Mouse (Mus musculus) ES-CJ7 (cell line): ENCODE data around the gene Glt8d1.
A peak's percentile ranks its signal among the peaks of the same experiment; 100 is the strongest.

Experiments used
- DNase-seq: peaks from one replicate; pipeline ENCODE4 v3.0.0; 2011; ENCODE audit warnings: low read depth, low spot score

Glt8d1 gene

GRCm38 (mm10) chr14:31001307-31002205, at the start of gene Glt8d1, which contains the start of gene Spcs1:
Gene Glt8d1, plus strand, starts transcription at chr14:31001400.
Gene Spcs1, minus strand, starts transcription at chr14:31001672.
- peak; percentile 58 for DNase-seq

DNA sequence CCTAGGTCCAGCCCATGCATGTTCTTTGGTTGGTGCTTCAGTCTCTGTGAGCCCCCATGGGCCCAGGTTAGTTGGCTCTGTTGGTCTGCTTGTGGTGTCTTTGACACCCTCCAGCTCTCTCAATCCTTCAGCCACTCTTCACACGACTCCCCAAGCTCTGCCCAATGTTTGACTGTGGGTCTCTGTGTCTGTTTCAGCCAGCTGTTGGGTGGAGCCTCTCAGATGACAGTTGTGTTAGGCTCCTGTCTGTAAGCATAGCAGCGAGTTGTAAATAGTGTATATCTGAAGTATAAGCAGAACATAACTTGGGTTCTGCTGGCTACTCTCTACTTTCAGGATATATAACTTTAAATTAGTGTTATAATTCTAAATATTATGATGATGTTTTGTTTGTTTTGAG, 42.7 kb upstream of the Glt8d1 start:
- no peak for DNase-seq

DNA sequence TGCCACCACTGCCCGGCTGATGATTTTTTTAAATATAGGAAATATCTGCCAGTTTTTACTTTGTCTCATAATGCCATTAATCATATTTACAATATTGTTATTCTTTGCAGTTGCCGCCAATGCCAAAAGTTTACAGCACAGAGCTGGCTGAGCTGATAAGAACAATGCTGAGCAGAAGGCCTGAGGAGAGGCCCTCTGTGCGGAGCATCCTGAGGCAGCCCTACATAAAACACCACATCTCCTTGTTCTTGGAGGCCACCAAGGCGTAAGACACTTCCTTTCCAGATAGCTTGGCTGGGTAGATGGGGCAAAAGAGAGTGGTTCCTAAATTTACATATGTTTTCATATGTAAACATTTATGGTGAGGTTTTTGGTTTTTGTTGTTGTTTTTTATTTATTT, 42.2 kb upstream of the Glt8d1 start:
- DNase-seq, result no peak

DNA sequence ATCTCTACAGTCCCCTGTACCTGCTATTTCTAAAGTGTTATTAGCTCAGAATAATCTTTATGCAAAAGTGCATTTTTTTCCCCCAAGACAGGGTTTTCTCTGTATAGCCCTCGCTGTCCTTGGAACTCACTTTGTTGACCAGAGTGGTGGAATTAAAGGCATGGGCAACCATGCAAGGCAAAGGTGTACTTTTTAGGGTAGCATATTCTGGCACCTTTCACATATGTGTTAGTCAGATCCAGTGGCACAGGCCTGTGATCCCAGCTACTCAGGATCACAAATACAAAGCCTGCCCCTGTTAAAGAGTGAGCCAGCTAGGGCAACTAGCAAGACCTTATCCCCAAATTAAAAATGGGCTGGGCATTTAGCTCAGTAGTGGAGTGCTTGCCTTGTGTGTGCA, 40.8 kb upstream of the Glt8d1 start:
- no peak for DNase-seq

- no peak for DNase-seq
Measured at GRCm38 (mm10) chr14:30974204-30974603, 27.0 kb upstream of the Glt8d1 start.

GRCm38 (mm10) chr14:30976222-30976621, 25.0 kb upstream of the Glt8d1 start:
- no peak for DNase-seq

- no peak for DNase-seq
Measured at GRCm38 (mm10) chr14:30996417-30996816, 4.8 kb upstream of the Glt8d1 start.

- no peak for DNase-seq
Measured at GRCm38 (mm10) chr14:31000356-31000755, 844 bp upstream of the Glt8d1 start.

GRCm38 (mm10) chr14:31000816-31001306, 339 bp upstream of the Glt8d1 start:
- DNase-seq, result no peak

DNA sequence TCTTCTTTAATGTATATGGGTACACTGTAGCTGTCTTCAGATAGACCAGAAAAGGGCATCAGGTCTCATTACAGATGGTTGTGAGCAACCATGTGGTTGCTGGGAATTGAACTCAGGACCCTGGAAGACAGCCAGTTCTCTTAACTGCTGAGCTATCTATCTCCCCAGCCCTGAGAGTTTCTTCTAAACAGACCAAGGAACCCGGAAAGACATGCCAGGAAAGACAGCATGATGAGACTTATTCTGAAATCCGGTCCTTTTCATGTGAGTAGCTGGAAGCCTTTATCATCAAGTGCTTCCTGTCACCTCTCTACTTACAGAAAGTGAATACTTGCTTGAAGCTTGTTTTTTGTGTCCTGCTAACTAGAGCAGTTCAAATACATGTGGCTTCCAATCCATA, 3.3 kb downstream of the Glt8d1 start:
- DNase-seq, result no peak

GRCm38 (mm10) chr14:31006779-31007178, 5.6 kb downstream of the Glt8d1 start:
- no peak for DNase-seq

DNA sequence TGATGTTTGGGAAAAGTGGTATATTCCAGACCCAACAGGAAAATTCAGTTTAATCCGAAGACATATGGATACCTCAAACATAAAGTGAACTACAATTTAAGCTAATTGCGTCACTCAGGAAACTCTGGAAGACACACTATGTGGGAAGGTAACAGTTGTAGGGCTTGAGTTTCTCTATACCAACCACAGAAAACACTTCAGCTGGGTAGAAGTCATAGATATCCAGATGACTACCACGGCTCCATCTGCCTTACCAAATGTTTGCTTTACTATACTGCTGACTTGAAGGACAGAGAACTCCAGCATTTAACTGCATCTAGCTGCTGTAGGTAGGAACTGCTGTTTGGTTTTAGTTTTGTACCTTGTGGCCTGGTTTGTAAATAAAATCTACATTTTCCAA, 10.4 kb downstream of the Glt8d1 start:
- no peak for DNase-seq

- DNase-seq, result no peak
Measured at GRCm38 (mm10) chr14:31013928-31014327, 12.7 kb downstream of the Glt8d1 start.

DNA sequence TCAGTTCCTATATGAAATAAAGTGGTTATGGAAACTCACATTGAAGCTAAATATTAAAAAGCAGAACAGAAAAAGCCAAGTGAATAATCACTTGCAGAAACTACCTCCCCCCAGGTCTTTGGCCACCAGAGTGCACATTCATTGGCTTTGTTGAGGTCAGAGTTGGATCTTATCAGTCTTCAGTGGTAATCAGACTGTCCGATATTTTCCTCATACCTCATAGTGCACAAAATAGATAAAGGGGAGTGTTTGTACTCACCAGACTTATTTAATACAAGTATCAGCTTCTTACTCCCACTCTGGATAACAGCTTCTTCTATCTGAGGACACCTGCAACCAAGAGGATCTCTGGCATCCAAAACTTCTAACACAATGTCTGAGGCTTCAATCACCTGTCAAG, 14.9 kb downstream of the Glt8d1 start:
- no peak for DNase-seq

- DNase-seq, result peak; percentile 77
Measured at GRCm38 (mm10) chr14:31017854-31018253, 16.7 kb downstream of the Glt8d1 start.

DNA sequence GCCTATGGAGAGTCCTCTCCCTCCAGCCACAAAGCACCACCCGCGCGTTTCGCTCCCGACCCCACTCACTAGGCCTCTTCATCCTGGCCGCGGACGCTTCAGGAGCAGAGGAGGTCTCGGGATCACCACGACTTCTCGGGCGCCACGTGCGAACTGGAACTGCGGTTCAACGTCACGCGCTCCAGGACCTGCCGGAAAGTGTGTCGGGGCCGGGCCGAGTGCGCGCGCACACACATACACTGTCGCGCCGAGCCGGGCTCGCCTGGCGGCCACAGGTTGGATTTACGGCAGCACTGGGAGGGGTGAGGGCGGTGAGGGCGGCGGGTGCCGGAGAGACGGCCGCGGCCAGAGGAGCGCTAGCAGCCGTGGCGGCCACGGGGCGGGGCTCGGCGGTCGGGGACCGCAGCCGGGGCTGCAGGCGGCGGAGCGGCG, 17.7 kb downstream of the Glt8d1 start, which contains the start of the genes Pbrm1 and Gnl3:
Gene Pbrm1 (plus strand): TSS at position 279 of the 432 bp plus-strand sequence.
Gene Gnl3 (minus strand): TSS at position 293 of the 432 bp plus-strand sequence.
- peak; percentile 97 for DNase-seq

- DNase-seq, result peak; percentile 57
Measured at GRCm38 (mm10) chr14:31019331-31020205, 18.4 kb downstream of the Glt8d1 start.

- DNase-seq, result no peak
Measured at GRCm38 (mm10) chr14:31022579-31022978, 21.4 kb downstream of the Glt8d1 start.

GRCm38 (mm10) chr14:31025785-31026184, 24.6 kb downstream of the Glt8d1 start:
- DNase-seq, result peak; percentile 72

GRCm38 (mm10) chr14:31045296-31045695, 44.1 kb downstream of the Glt8d1 start:
- DNase-seq, result no peak

DNA sequence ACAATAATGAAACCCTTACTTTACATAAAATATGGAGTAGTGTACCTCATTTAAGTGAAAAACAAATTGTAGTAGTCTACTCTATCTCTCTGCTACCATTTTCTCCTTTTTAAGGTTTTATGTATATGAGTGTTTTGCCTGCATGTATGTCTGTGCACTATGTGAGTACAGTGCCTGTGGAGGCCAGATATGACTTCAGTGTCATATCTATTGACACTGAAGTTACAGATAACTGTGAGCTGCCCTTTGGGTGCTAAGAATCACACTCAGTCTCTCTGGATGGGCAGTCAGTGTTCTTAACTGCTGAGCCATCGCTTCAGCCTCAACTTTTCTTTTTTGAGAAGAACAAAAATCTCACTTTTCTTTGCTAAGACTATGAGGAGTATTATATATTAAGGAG, 44.6 kb downstream of the Glt8d1 start:
- DNase-seq, result no peak
